Mouse (Mus musculus): ENCODE results near the gene Chmp1a. TPM values are rescaled to one million over a fixed set of nuclear protein-coding genes. Genes with fewer than 3 reads are reported as not detected.
"Not testable (repeated sequence)": the region's sequence is repeated elsewhere in the genome, so short reads cannot be mapped to it uniquely, and the experiment has no call there.

The Chmp1a gene
- 114 TPM for polyA plus RNA-seq (2012; fragmentation: generic; extraction: Trizol)

DNA sequence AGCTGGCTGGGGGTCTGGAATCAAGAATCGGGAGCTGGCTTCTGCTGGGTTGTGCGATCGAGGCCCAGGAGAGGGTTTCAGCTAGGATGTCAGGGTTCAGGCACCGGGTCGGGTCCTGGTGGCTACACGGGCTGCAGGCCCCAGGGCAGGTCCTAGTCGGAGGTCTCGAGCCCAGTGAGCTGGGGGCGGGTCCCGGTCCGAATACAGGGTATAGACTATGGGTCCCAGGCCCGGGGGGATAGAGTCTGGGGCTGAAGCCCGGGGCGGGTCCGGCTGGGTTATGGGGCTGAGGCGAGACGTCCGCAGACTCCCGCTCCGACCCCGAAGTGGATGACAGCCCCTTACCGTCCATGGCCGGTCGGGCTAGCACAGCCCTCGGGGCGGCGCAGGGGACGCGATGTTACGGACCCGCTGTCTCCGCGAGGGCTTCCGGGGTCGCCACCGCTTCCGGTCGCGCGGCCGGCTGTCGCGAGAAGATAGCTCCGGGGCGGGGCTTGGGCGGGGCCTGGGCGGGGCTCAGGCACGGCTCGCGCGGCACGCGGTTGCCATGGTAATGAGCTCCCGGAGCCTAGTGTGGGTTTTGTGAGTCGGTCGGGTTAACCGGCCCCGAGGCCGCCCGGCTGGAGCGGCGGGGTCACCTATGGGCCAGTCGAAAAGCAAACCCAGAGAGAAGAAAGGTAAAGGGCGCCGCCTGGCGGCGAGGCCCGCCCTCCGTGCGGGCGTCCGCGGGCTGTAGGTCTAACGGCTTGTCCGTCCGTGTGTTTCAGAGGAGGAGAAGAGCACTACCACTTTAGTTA lies at the start of gene Chmp1a, which contains the start of gene Spata33:
Gene Chmp1a (minus strand): TSS at position 443 of the 797 bp plus-strand sequence.
Gene Spata33 (plus strand): TSS at position 512 of the 797 bp plus-strand sequence.
- no peaks in the 10 kb centered on the region for H3K27me3 ChIP-seq (ENCODE audit: control insufficient read depth, insufficient read depth, insufficient read length)
- peak within 1 kb of the TSS; percentile 89 for H3K4me2 ChIP-seq (ENCODE audit: low read depth)
- TF ChIP-seq TCF3 (IDR thresholded peaks at IDR 0.05; ENCODE audit: insufficient read length, low read depth) (no peak), POLR2AphosphoS2 (IDR thresholded peaks at IDR 0.05; ENCODE audit: insufficient read length, low read depth) (peak; percentile 92), POLR2A (IDR thresholded peaks at IDR 0.05; ENCODE audit: insufficient read length, low read depth) (peak; percentile 90)
- peak within 1 kb of the TSS; percentile 63 for H3ac ChIP-seq (ENCODE audit: control insufficient read depth, insufficient read length)
- peak within 1 kb of the TSS; percentile 85 for H3K4me3 ChIP-seq
- H3K79me2 ChIP-seq (ENCODE audit: control insufficient read depth, insufficient read depth) = peaks cover 15% of the 10 kb centered on the region
- H3K36me3 ChIP-seq (ENCODE audit: control insufficient read depth, insufficient read depth) = peaks cover 15% of the 10 kb centered on the region

DNA sequence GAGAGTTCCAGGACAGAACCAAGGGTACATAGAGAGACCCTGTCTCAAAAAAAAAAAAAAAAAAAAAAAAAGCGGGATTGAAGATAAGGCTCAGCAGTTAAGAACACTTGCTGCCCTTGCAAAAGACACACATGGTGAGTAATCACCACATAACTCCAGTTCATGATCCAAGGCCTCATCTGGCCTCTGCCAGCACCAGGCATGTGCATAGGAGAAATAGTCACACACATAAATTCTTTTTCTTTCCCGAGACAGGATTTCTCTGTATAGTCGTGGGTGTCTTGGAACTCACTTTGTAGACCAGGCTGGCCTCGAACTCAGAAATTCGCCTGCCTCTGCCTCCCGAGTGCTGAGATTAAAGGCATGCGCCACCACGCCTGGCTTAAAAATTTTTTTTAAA lies 45.0 kb upstream of the Chmp1a start:
- not testable (repeated sequence) for H3ac ChIP-seq (ENCODE audit: control insufficient read depth, insufficient read length); H3K27me3 ChIP-seq (ENCODE audit: control insufficient read depth, insufficient read depth, insufficient read length); H3K4me2 ChIP-seq (ENCODE audit: low read depth); H3K4me3 ChIP-seq
- peaks cover 23% of the 10 kb centered on the region for H3K79me2 ChIP-seq (ENCODE audit: control insufficient read depth, insufficient read depth)
- peaks cover 13% of the 10 kb centered on the region for H3K36me3 ChIP-seq (ENCODE audit: control insufficient read depth, insufficient read depth)

DNA sequence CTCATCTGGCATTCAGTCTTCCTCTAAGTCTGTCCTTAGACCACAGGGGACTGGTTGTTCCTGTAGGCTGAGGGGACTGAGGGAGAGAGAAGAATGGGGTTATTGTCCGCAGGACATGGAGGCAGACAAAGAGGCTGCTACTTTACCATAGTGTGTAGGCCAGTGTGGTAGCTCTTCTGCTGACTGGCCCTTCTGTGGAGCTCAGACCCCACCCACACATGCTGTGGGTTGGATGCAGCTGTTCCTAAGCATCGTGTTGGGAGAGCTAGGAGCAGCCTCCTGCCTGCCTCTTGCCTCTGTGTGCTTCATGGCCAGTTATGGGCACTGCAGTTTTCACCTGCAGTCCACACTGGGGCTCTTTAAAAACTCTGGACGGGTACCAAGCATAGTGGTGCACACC lies 44.6 kb upstream of the Chmp1a start:
- Histone ChIP-seq H3K36me3 (ENCODE audit: control insufficient read depth, insufficient read depth) (peaks cover 13% of the 10 kb centered on the region), H3K27me3 (ENCODE audit: control insufficient read depth, insufficient read depth, insufficient read length) (no peaks in the 10 kb centered on the region)
- TF ChIP-seq USF1 (IDR thresholded peaks at IDR 0.05; ENCODE audit: low read depth) (no peak), MYOD1 (IDR thresholded peaks at IDR 0.05; ENCODE audit: control insufficient read depth in 1 of 3, insufficient read length in 2 of 3, low read depth in 2 of 3) (peak; percentile 56 to 96 (median 96)), POLR2AphosphoS2 (IDR thresholded peaks at IDR 0.05; ENCODE audit: insufficient read length, low read depth) (peak; percentile 4), MAX (IDR thresholded peaks at IDR 0.05; ENCODE audit: low read depth) (no peak), POLR2A (IDR thresholded peaks at IDR 0.05; ENCODE audit: insufficient read length, low read depth) (no peak), REST (IDR thresholded peaks at IDR 0.05; ENCODE audit: insufficient read depth, insufficient read length) (no peak), E2F4 (IDR thresholded peaks at IDR 0.05; ENCODE audit: insufficient read depth) (no peak), TCF12 (IDR thresholded peaks at IDR 0.05; ENCODE audit: insufficient read depth, poor library complexity, severe bottlenecking) (peak; percentile 6), SRF (IDR thresholded peaks at IDR 0.05; ENCODE audit: control insufficient read depth, insufficient read length, low read depth) (peak; percentile 60), TCF3 (IDR thresholded peaks at IDR 0.05; ENCODE audit: insufficient read length, low read depth) (no peak), CEBPB (IDR thresholded peaks at IDR 0.05; ENCODE audit: insufficient read depth, poor library complexity, severe bottlenecking) (no peak), MYOG (IDR thresholded peaks at IDR 0.05; ENCODE audit: control insufficient read depth in 1 of 3, insufficient read depth in 1 of 3, insufficient read length in 2 of 3, low read depth in 2 of 3) (peak; percentile 13 to 91 (median 42))

DNA sequence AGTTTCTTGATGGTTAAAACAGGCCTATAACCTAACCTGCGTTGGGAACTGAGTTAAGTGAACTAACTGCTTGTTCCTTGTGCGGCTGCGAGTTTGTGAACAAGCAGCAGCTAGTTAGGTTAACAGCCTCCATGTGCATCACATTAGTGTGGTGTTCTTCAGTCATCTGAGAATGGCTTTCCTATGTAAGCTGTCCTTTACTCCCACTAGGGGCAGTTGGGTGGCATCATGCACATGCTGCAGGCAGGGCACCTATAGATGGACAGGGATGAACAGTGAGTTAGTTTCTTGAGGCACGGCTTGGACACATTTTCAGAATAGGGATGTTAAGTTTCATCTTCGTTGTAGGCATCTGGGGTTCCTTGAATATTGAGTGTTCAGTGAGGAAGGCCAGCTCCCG lies 42.6 kb upstream of the Chmp1a start:
- Histone ChIP-seq H3ac (ENCODE audit: control insufficient read depth, insufficient read length) (peak overlapping the region; percentile 60), H3K79me2 (ENCODE audit: control insufficient read depth, insufficient read depth) (peaks cover 23% of the 10 kb centered on the region), H3K4me3 (peak overlapping the region; percentile 58), H3K36me3 (ENCODE audit: control insufficient read depth, insufficient read depth) (peaks cover 9% of the 10 kb centered on the region), H3K4me2 (ENCODE audit: low read depth) (peak overlapping the region; percentile 77), H3K27me3 (ENCODE audit: control insufficient read depth, insufficient read depth, insufficient read length) (no peaks in the 10 kb centered on the region)
- TF ChIP-seq MYOD1 (IDR thresholded peaks at IDR 0.05; ENCODE audit: control insufficient read depth in 1 of 3, insufficient read length in 2 of 3, low read depth in 2 of 3) (no peak), CEBPB (IDR thresholded peaks at IDR 0.05; ENCODE audit: insufficient read depth, poor library complexity, severe bottlenecking) (no peak), POLR2A (IDR thresholded peaks at IDR 0.05; ENCODE audit: insufficient read length, low read depth) (no peak), MYOG (IDR thresholded peaks at IDR 0.05; ENCODE audit: control insufficient read depth in 1 of 3, insufficient read depth in 1 of 3, insufficient read length in 2 of 3, low read depth in 2 of 3) (no peak), SRF (IDR thresholded peaks at IDR 0.05; ENCODE audit: control insufficient read depth, insufficient read length, low read depth) (no peak), TCF3 (IDR thresholded peaks at IDR 0.05; ENCODE audit: insufficient read length, low read depth) (no peak), REST (IDR thresholded peaks at IDR 0.05; ENCODE audit: insufficient read depth, insufficient read length) (no peak), MAX (IDR thresholded peaks at IDR 0.05; ENCODE audit: low read depth) (no peak)

More for the DNA sequence above, 44.6 kb upstream of the Chmp1a start:
- Histone ChIP-seq H3K4me2 (ENCODE audit: low read depth) (peak overlapping the region; percentile 45), H3K4me3 (no peak overlapping the region), H3ac (ENCODE audit: control insufficient read depth, insufficient read length) (no peak overlapping the region), H3K79me2 (ENCODE audit: control insufficient read depth, insufficient read depth) (peaks cover 23% of the 10 kb centered on the region)

DNA sequence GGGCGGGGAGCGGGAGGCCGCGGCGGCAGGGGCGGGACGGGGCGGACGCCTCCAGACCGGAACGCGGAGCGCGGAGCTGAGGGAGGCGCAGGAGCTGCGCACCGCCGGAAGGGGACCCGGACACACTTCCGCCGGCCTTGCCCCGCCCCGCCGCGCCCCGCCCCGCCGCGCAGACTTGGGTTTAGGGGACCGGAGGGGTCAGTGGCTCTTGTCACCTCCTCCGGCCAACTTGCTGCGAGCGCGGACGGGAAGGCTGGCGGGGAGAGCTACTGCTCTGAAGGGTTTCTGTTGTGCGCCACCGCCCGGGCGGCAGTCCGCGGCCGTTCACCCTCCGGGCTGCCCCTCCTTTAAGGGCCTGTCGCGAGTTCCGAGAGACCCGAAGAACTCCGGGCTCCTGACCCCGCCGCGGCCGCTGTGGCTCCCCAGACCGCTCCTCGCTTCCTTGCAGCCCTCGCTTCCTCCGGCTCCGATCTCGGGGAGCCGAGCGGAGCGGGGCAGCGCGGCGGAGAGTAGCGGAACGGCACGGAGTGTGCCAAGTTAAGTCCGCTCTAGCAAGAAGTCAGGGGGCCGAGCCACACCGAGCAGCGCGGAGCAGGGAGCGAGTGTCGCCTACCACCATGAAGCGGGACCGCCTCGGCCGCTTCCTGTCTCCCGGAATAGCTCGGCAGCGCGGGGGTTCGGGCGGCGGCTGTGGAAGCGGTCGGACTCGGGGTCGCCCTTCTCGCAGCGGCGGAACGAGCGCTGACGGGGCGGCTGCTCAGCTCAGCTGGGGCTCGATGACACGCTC lies 41.7 kb upstream of the Chmp1a start, which contains the start of the genes Zfp276 and Vps9d1:
Gene Zfp276 (plus strand): TSS at position 97 of the 787 bp plus-strand sequence.
Gene Vps9d1 (minus strand): TSS at position 250 of the 787 bp plus-strand sequence.
- Histone ChIP-seq H3K4me3 (peak within 1 kb of the TSS; percentile 58), H3K79me2 (ENCODE audit: control insufficient read depth, insufficient read depth) (peaks cover 23% of the 10 kb centered on the region), H3K4me2 (ENCODE audit: low read depth) (peak within 1 kb of the TSS; percentile 77), H3ac (ENCODE audit: control insufficient read depth, insufficient read length) (peak within 1 kb of the TSS; percentile 60), H3K36me3 (ENCODE audit: control insufficient read depth, insufficient read depth) (peaks cover 3% of the 10 kb centered on the region), H3K27me3 (ENCODE audit: control insufficient read depth, insufficient read depth, insufficient read length) (no peaks in the 10 kb centered on the region)
- TF ChIP-seq TCF3 (IDR thresholded peaks at IDR 0.05; ENCODE audit: insufficient read length, low read depth) = no peak
- no peak for TF ChIP-seq USF1 (IDR thresholded peaks at IDR 0.05; ENCODE audit: low read depth)
- TF ChIP-seq CEBPB (IDR thresholded peaks at IDR 0.05; ENCODE audit: insufficient read depth, poor library complexity, severe bottlenecking) = no peak
- peak; percentile 71 for TF ChIP-seq POLR2A (IDR thresholded peaks at IDR 0.05; ENCODE audit: insufficient read length, low read depth)
- TF ChIP-seq MAX (IDR thresholded peaks at IDR 0.05; ENCODE audit: low read depth) = no peak
- peak; percentile 58 for TF ChIP-seq POLR2AphosphoS2 (IDR thresholded peaks at IDR 0.05; ENCODE audit: insufficient read length, low read depth)
- TF ChIP-seq E2F4 (IDR thresholded peaks at IDR 0.05; ENCODE audit: insufficient read depth) = no peak
- no peak for TF ChIP-seq TCF12 (IDR thresholded peaks at IDR 0.05; ENCODE audit: insufficient read depth, poor library complexity, severe bottlenecking)
- no peak for TF ChIP-seq SRF (IDR thresholded peaks at IDR 0.05; ENCODE audit: control insufficient read depth, insufficient read length, low read depth)
- peak in 2 of 3 experiments; percentile 48 to 49 for TF ChIP-seq MYOG (IDR thresholded peaks at IDR 0.05; ENCODE audit: control insufficient read depth in 1 of 3, insufficient read depth in 1 of 3, insufficient read length in 2 of 3, low read depth in 2 of 3)
- peak in 1 of 3 experiments; percentile 40 for TF ChIP-seq MYOD1 (IDR thresholded peaks at IDR 0.05; ENCODE audit: control insufficient read depth in 1 of 3, insufficient read length in 2 of 3, low read depth in 2 of 3)
- TF ChIP-seq REST (IDR thresholded peaks at IDR 0.05; ENCODE audit: insufficient read depth, insufficient read length) = peak; percentile 8

Measured in myocyte (in vitro differentiated cells).